Mouse (Mus musculus): ENCODE results near the gene Adamts13. TPM values are rescaled to one million over a fixed set of nuclear protein-coding genes. Genes with fewer than 3 reads are reported as not detected.
A peak's percentile ranks its signal among the peaks of the same experiment; 100 is the strongest.

Adamts13 gene
- polyA plus RNA-seq, 1 experiment from 2014 or later: not detected

DNA sequence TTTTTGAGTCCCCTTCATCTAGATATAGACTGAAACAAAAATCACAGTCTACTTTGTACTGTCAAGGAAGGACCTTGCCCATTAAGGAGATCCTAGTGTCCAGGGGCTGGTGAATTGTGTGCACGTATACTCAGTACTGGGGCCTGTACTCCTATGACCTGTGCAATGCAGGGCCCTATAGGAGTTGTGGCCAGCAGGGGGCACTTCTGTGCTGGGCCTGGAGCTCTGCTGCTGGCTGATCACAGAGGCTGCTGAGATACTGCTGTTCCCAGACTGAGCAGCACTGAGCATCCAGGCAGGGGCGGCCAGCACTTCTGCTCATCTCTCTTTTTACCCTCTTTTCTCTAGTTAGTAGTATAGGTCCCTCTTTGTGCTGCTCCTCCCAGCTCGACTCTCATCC is 70.2 kb downstream of the Adamts13 start:
- Histone ChIP-seq H3K36me3 (no peaks in the 10 kb centered on the region), H3K9ac (no peak overlapping the region), H3K4me3 (no peak overlapping the region), H3K27me3 (peaks cover 5% of the 10 kb centered on the region; the same call in 1 of the 2 replicates), H3K4me1 (peaks cover 14% of the 10 kb centered on the region; the same call in 1 of the 2 replicates), H3K9me3 (no peaks in the 10 kb centered on the region), H3K27ac (no peak overlapping the region), H3K4me2 (no peak overlapping the region)
- ATAC-seq (ENCODE audit: insufficient number of reproducible peaks, low FRiP score, low TSS enrichment, low read depth): peak; percentile 77
- WGBS: 15% methylated on average over 3 of the region's 3 CpGs

DNA sequence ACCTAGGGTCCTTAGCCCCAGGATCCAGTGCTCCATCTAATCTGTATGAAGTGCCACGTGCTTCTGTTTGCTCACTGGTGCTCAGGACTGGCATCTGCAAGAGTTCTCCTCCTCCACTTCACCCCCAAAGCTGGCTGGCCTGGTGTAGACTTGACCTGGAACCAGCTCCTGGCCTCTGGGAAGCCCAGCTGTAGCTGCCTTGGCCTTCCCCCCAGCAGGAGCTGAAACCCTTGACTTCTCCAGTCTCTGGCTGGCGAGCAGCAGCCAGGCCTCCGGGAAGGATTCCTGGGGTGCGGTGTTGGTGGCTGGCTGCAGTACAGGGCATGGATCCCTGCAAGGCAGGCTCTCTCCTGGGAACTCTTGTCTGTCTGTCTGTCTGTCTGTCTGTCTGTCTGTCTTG is 71.0 kb downstream of the Adamts13 start:
- no peak overlapping the region for H3K9ac ChIP-seq
- peaks cover 10% of the 10 kb centered on the region; the same call in 1 of the 2 replicates for H3K4me1 ChIP-seq
- no peak overlapping the region for H3K4me3 ChIP-seq
- no peak overlapping the region for H3K4me2 ChIP-seq
- H3K27me3 ChIP-seq: peaks cover 5% of the 10 kb centered on the region; the same call in 1 of the 2 replicates
- no peaks in the 10 kb centered on the region for H3K36me3 ChIP-seq
- no peak overlapping the region for H3K27ac ChIP-seq
- H3K9me3 ChIP-seq: no peaks in the 10 kb centered on the region
- no peak for ATAC-seq (ENCODE audit: insufficient number of reproducible peaks, low FRiP score, low TSS enrichment, low read depth)
- WGBS: 69% methylated on average over 4 of the region's 4 CpGs

DNA sequence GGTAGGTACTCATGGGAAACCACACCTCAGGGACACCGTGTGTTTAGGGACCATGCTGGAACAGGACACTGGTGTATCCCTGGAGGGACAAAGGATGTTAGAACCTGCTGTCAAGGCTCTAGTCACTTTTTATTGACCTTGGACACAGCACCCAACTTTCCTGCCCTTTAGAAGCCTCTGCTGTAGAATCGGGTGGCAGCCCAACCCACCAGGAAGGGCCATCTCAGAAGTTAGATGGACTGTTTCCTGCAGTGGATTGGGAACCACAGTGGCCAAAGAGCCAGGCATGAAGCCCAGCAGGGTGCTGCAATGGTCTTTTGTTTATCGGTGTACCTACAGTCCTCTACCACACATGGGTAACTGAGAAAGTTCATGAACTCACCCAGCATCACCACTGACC is 71.4 kb downstream of the Adamts13 start:
- Histone ChIP-seq H3K9ac (no peak overlapping the region), H3K36me3 (no peaks in the 10 kb centered on the region), H3K27me3 (peaks cover 5% of the 10 kb centered on the region; the same call in 1 of the 2 replicates), H3K4me2 (no peak overlapping the region), H3K9me3 (no peaks in the 10 kb centered on the region), H3K4me3 (no peak overlapping the region), H3K4me1 (0 out of 2 replicates have a peak, but pooled peaks cover 9% of the 10 kb centered on the region), H3K27ac (no peak overlapping the region)
- no peak for ATAC-seq (ENCODE audit: insufficient number of reproducible peaks, low FRiP score, low TSS enrichment, low read depth)
- 76% methylated on average over 3 of the region's 3 CpGs for WGBS

DNA sequence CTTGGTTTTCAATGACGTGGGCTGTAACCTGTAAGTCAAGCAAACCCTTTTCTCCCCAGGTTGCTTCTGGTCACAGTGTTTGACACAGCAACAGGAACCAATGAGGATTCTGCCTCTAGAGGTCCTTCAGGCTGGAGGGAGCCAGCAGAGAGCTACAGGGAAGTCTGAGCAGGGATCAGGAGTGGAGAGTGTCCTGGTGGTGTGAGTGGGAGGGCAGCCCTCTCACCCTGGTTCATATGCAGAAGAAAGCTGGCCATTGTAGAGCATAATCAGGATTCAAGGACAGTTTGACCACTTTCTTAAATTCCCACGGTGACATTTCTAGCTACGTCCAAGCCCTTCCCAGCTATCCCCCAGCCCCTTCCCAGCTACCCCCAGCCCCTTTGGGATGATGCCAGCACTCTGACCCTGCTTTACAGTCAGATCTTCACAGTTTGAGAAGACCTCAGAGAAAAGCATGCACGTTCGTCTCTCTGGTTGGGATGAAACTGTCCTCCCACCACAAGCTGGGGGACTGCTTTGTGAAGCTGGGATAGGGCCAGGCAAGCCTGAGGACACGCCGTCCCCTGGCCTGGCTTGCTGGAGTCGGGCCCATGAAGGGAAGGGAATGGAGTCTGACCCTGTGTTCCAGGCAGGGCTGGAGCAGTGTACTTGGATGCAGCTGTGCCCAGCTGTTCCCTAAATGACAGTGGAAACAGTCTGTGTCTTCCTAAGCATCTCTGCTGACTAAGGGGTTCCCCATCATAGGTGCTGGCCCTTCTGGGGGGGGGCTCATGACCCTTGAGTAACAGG is 73.0 kb downstream of the Adamts13 start:
- 0 out of 2 replicates have a peak, but pooled peaks cover 9% of the 10 kb centered on the region for H3K4me1 ChIP-seq
- no peak overlapping the region for H3K4me3 ChIP-seq
- 65% methylated on average over 8 of the region's 8 CpGs for WGBS
- H3K4me2 ChIP-seq: no peak overlapping the region
- H3K9me3 ChIP-seq: no peaks in the 10 kb centered on the region
- no peak overlapping the region for H3K9ac ChIP-seq
- H3K27me3 ChIP-seq: peaks cover 5% of the 10 kb centered on the region; the same call in 1 of the 2 replicates
- no peak for ATAC-seq (ENCODE audit: insufficient number of reproducible peaks, low FRiP score, low TSS enrichment, low read depth)
- no peaks in the 10 kb centered on the region for H3K36me3 ChIP-seq
- H3K27ac ChIP-seq: no peak overlapping the region

DNA sequence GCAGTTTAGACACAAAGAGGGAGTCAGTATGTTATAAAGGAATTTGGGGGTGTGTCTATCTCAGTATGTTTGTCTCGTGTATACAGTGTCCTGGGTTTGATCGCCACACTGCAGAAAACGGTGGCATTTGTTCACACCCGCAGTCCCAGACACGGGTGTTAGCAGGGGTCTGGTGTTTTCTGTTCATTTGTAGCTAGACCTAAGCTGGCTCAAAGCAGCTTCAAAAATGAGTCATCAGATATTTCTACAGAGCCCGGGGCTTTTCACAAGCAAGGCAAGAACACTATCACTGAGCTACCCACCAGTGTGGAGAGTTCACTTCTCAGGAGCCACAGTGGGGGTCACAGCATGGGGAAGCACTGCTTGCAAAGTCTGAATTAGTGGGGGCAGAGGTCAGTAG is 76.2 kb downstream of the Adamts13 start:
- no peaks in the 10 kb centered on the region for H3K9me3 ChIP-seq
- no peak overlapping the region for H3K9ac ChIP-seq
- H3K4me2 ChIP-seq: no peak overlapping the region
- no peak for ATAC-seq (ENCODE audit: insufficient number of reproducible peaks, low FRiP score, low TSS enrichment, low read depth)
- no peak overlapping the region for H3K4me3 ChIP-seq
- H3K27me3 ChIP-seq: no peaks in the 10 kb centered on the region
- H3K36me3 ChIP-seq: no peaks in the 10 kb centered on the region
- 48% methylated on average over 6 of the region's 6 CpGs for WGBS
- H3K4me1 ChIP-seq: no peaks in the 10 kb centered on the region
- no peak overlapping the region for H3K27ac ChIP-seq

DNA sequence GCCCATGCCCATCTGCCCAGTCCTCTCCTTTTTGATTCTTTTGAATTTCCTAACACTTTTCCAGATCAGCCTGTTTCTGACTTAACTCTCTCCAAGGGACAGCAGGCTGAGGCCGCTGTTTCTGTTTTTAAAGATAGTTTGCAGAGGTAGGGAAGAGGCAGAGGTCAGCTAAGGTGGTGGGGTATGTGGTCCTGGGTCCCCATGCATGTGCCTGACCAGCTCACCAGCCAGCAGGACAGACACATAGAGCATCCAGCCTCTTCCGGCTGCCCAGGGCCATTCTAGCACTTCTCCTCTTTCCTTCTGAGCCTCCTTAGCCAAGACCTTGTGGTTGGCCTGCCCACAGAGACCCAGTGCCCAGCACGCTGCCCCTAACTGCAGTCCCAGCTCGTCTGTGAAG is 85.0 kb downstream of the Adamts13 start:
- no peak overlapping the region for H3K9ac ChIP-seq
- H3K4me3 ChIP-seq: no peak overlapping the region
- WGBS: 24% methylated on average over 4 of the region's 4 CpGs
- ATAC-seq (ENCODE audit: insufficient number of reproducible peaks, low FRiP score, low TSS enrichment, low read depth): no peak
- H3K4me1 ChIP-seq: peaks cover 22% of the 10 kb centered on the region
- H3K27me3 ChIP-seq: no peaks in the 10 kb centered on the region
- H3K27ac ChIP-seq: peak overlapping the region; percentile 50
- H3K36me3 ChIP-seq: no peaks in the 10 kb centered on the region
- no peaks in the 10 kb centered on the region for H3K9me3 ChIP-seq
- peak overlapping the region; percentile 33 for H3K4me2 ChIP-seq

DNA sequence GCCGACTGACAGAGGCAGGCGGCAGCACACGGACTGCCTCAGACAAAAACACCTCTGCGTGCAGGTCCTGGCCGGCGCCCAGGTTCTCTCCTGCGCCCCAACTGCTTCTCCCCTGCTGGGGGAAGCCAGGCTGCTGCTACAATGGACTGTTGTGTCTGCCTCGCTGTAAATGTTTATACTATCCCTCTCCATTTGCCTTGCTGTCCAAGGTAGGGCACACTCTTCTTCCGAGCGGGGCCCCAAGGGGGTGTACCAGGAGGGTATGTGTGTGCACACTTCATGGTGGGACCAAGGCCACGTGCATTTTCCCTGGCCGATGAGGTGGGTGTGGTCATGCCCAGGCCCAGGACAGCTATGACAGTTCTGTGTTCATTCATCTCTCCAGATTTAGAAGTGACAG is 85.5 kb downstream of the Adamts13 start:
- Histone ChIP-seq H3K36me3 (no peaks in the 10 kb centered on the region), H3K9ac (no peak overlapping the region), H3K9me3 (no peaks in the 10 kb centered on the region), H3K4me1 (peaks cover 22% of the 10 kb centered on the region), H3K27me3 (no peaks in the 10 kb centered on the region), H3K4me3 (no peak overlapping the region), H3K27ac (peak overlapping the region; percentile 50), H3K4me2 (peak overlapping the region; percentile 33)
- ATAC-seq (ENCODE audit: insufficient number of reproducible peaks, low FRiP score, low TSS enrichment, low read depth): no peak; the same call in 1 of the 2 replicates
- WGBS: 6% methylated on average over 12 of the region's 12 CpGs

DNA sequence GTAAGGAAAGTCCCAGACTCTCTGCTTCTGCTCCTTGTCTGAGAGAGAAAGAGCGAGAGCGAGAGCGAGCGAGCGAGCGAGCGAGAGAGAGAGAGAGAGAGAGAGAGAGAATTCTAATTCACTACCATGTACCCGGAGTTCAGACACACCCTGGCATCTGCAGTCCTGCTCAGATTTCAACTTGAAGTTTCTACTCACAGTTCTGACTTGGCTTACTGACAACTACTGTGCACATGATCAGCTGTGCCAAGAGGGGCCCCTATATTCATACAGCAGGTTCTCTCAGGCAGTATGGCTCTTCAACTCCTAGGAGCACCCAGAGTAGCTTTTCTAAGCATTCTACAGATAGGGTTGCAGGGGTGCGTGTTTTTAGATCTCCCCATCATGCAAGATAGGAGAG is 86.0 kb downstream of the Adamts13 start:
- Histone ChIP-seq H3K4me3 (no peak overlapping the region), H3K4me1 (peaks cover 22% of the 10 kb centered on the region), H3K27ac (peak overlapping the region; percentile 50), H3K4me2 (peak overlapping the region; percentile 33), H3K27me3 (no peaks in the 10 kb centered on the region), H3K9me3 (no peaks in the 10 kb centered on the region), H3K36me3 (no peaks in the 10 kb centered on the region), H3K9ac (no peak overlapping the region)
- 61% methylated on average over 9 of the region's 9 CpGs for WGBS
- ATAC-seq (ENCODE audit: insufficient number of reproducible peaks, low FRiP score, low TSS enrichment, low read depth): no peak; the same call in 1 of the 2 replicates

Other genes with a start within 250 kb of the Adamts13 start
- gene Abo, start 108.4 kb upstream of the Adamts13 start, polyA plus RNA-seq (2015; fragmentation: Nextera tagmentation; extraction: Ambion mirVana): not detected in 2 replicates
- gene Surf6, start 70.5 kb upstream of the Adamts13 start, polyA plus RNA-seq (2015; fragmentation: Nextera tagmentation; extraction: Ambion mirVana): 26.2 and 27.2 TPM in 2 replicates
- 48.3 and 59.8 TPM in 2 replicates for gene Med22, start 62.7 kb upstream of the Adamts13 start, polyA plus RNA-seq (2015; fragmentation: Nextera tagmentation; extraction: Ambion mirVana)
- gene Rpl7a, start 62.7 kb upstream of the Adamts13 start, polyA plus RNA-seq (2015; fragmentation: Nextera tagmentation; extraction: Ambion mirVana): 544 and 594 TPM in 2 replicates
- gene Surf2, start 57.0 kb upstream of the Adamts13 start, polyA plus RNA-seq (2015; fragmentation: Nextera tagmentation; extraction: Ambion mirVana): 32.4 and 41.0 TPM in 2 replicates
- gene Surf1, start 56.9 kb upstream of the Adamts13 start, polyA plus RNA-seq (2015; fragmentation: Nextera tagmentation; extraction: Ambion mirVana): 58.0 and 61.3 TPM in 2 replicates
- 323 and 330 TPM in 2 replicates for gene Surf4, start 39.5 kb upstream of the Adamts13 start, polyA plus RNA-seq (2015; fragmentation: Nextera tagmentation; extraction: Ambion mirVana)
- 0.06 and 0.17 TPM in 2 replicates for gene Stkld1, start 39.4 kb upstream of the Adamts13 start, polyA plus RNA-seq (2015; fragmentation: Nextera tagmentation; extraction: Ambion mirVana)
- gene Rexo4, start 9.0 kb upstream of the Adamts13 start, polyA plus RNA-seq (2015; fragmentation: Nextera tagmentation; extraction: Ambion mirVana): 45.2 and 45.9 TPM in 2 replicates
- gene Cacfd1, start 36.5 kb downstream of the Adamts13 start, polyA plus RNA-seq (2015; fragmentation: Nextera tagmentation; extraction: Ambion mirVana): 72.3 and 79.5 TPM in 2 replicates
- gene Slc2a6, start 54.6 kb downstream of the Adamts13 start, polyA plus RNA-seq (2015; fragmentation: Nextera tagmentation; extraction: Ambion mirVana): 0.63 and 1.0 TPM in 2 replicates
- 36.7 and 79.4 TPM in 2 replicates for gene Mymk, start 98.8 kb downstream of the Adamts13 start, polyA plus RNA-seq (2015; fragmentation: Nextera tagmentation; extraction: Ambion mirVana)
- 9.1 and 11.7 TPM in 2 replicates for gene Adamtsl2, start 106.0 kb downstream of the Adamts13 start, polyA plus RNA-seq (2015; fragmentation: Nextera tagmentation; extraction: Ambion mirVana)
- gene Fam163b, start 169.1 kb downstream of the Adamts13 start, polyA plus RNA-seq (2015; fragmentation: Nextera tagmentation; extraction: Ambion mirVana): 0.08 and 0.16 TPM in 2 replicates
- gene Dbh, start 191.8 kb downstream of the Adamts13 start, polyA plus RNA-seq (2015; fragmentation: Nextera tagmentation; extraction: Ambion mirVana): 0.30 and 0.51 TPM in 2 replicates